Mouse (Mus musculus) layer of hippocampus, postnatal 14 days (tissue): ENCODE measurements around the gene Il1b. TPM values are rescaled to one million over a fixed set of nuclear protein-coding genes. Genes with fewer than 3 reads are reported as not detected.

ENCODE experiments used
- DNase-seq, 2 experiments: peaks; one replicate each; pipeline ENCODE4 v3.0.0; 2021 to 2022; ENCODE audit warnings: low spot score in 2 of 2, mixed read lengths in 1 of 2
- total RNA-seq, 2 experiments: library from RNA; stranded (reverse); gene quantifications; 2 replicates each; pipeline ENCODE4 v1.2.3; 2021

Il1b gene
- total RNA-seq, 2 experiments from 2014 or later, result not detected

DNA sequence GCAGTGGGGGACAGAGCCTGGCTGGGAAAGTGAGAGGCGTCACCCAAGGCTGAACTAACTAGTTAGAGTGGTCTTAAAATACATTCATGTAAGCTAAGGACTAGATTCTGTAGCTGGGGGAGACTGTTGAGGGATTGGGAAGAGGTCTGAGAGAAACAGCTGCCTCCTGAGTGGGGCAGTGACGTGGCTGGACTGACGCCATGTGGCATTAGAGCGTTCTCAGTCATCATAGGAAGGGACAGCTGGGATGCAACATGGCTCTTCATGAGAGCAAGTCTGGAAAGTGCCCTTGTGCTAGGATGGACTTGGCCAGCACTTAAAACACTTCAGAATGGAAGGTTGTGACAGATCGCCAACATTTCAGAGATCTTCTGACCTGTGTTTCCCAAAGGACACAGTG is 2.1 kb downstream of the Il1b start:
- DNase-seq, result no peak

DNA sequence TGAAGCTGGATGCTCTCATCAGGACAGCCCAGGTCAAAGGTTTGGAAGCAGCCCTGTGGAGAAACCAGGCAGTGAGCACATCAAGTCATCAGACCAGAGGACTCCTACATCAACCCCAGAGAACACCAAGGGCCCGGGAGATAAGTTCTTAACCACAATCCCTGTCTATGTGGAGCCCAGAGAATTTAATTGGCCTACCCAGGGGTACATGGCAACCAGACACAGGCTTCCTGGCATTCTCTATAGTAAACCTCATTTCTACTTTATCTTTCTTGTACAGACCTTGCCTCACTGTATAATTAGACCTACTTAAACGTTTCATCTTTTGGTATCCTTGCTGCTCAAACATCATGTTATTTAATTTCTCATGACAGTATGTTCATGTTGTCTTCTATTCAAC is 2.8 kb downstream of the Il1b start:
- no peak for DNase-seq

DNA sequence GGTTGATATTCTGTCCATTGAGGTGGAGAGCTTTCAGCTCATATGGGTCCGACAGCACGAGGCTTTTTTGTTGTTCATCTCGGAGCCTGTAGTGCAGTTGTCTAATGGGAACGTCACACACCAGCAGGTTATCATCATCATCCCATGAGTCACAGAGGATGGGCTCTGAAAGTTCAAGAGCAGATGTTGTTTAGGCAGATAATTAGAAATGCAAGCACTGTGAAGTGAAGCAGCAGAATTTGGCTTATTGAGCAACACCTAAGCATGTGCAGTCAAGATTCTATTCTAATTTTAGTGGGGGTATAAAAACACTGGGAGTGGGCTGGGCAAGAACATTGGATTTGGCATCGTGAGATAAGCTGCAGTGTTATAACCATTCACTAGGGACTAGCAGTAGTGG is 3.7 kb downstream of the Il1b start:
- DNase-seq, result no peak

DNA sequence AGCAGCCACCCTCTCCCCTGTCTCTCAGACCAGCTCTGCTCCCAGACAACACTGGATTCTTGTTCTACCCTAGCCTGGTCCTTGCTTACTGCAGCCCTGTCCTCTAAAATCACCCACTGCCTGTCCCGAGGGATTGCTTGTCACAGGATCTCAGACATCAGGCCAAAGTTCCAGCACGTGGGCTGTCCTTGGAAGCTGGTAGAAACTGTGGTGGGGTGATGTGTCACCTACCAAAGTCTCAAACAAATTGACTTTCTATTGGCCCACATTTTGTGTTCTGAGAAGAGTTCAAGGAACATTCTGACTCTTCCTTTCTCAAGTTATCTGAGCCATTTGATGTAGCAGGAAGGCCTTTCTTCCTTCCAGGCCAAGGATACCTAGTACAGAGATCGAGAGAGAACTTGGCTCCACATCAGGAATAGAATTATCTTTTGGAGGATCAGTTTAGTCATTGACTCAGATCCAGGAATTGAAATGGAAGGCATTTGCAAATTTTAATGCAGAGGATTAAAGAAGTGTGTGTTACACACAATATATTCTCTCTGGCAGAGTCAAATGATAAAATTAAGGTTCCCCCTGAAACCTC is 9.9 kb downstream of the Il1b start:
- no peak for DNase-seq

DNA sequence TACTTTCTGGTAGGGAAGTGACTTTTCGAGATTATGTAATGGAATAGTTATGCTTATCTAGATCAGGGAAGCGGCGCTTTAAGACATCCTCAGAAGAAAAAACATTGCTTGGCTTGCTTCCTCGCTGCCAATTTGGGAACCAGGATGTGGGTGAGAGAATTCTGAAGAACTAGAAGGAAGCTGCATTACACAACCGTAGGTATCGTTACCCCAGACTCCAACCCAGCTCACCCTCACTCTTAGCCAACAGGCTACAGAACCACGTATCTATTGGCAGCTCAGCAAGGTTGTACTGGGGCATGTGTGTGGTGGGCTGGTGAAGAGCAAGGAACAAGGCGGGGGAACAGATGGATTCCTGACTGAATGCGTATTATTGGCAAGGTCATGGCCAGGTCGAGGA is 10.7 kb downstream of the Il1b start:
- peak; percentile 13 to 45 for DNase-seq

DNA sequence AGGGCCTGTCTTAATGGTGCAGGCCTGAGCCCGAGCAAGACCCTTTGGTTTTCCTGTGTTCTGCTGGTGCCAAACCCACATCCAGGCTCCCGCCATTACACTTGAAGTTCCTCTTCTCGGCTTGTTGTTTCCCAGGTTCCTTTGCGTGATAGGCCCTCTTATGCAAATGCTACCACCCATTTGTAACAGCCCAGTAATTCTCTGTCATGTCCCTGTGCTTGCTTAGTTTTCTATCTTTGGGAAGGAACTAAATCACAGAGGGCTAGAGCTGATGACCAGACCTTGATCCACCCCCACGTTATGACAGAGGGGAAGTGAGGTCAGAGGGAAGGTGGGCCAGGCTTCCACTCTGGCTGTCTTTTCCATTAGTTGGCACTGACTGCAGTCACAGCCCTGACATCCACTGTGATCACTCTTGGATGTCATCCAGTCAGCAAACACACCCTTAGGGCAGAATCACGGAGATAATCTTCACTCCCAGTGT is 32.8 kb downstream of the Il1b start:
- DNase-seq, result no peak

DNA sequence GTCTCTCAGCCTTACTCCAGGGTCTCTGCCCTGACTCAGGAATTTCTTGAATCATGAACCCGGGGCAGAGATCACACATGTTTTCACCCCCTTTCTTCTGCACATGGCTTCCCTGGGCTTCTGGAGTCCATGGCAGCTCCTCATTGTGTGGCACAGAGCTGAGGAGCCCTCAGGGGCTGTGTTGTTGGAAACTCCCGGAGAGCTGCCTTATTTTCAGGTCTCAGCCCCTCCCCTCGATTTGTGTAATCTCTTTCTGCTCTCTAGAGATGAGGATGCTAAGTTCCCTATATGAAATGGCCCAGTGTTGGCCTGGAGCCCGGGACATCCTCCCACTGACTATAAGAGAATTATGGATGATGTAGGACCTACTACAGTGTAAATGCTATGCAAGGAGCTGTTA is 37.5 kb downstream of the Il1b start:
- no peak for DNase-seq

DNA sequence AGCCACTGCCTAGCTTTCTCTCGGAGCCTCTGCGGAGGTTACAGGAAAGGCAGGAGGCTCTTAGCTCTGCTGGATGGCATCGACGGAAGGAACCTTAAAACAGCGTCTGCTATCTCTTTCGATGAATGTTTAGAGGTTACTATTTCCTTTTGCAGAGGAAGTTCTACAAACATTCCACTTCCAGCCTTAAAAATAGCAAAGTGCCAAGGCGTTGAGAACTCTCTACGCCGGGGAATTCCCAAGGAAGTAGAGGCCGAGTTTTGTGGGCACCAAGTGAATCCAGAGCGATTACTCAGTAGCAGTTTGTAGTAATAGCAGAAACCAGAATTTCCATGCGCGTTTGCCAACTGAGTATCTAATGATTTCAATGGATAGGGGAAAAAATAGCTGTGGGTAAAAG is 40.4 kb downstream of the Il1b start:
- DNase-seq, result no peak

DNA sequence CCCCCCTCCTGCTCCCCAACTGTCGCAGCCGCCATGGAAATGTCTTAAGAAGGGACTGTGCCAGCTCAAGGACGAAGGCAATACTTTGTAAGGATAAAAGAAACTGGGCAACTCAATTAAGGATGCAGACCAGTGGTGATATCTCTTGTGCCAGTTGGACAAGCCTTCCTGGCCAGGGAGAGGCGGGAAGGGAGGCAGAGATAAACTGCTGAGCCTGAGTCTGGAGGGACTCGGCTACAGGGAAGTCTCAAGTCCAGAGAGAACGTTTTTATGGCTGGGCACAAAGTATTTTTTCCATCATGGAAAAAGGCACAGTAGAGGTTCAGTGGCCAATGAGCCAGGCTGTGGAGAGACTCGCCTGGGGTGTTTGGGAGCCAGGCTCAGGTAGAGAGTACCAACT is 40.9 kb downstream of the Il1b start:
- no peak for DNase-seq

DNA sequence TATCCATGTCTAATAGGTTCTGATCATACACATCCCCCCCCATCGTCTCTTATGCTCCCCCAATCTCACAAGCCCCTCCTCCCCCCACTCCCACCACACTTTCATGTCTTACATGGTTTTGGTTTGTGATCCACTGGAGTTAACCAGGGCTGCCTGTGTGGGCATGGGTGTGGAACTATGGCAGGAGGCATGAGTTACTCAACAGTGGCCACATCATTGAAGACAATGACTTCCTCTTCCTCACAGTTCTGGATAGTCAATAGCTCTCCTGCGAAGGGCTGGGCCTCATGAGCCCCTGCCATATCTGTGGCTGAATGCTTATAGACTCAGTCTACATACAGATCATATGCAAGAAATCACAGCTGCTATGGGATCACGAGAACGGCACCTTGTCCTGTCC is 42.7 kb downstream of the Il1b start:
- DNase-seq, result no peak

DNA sequence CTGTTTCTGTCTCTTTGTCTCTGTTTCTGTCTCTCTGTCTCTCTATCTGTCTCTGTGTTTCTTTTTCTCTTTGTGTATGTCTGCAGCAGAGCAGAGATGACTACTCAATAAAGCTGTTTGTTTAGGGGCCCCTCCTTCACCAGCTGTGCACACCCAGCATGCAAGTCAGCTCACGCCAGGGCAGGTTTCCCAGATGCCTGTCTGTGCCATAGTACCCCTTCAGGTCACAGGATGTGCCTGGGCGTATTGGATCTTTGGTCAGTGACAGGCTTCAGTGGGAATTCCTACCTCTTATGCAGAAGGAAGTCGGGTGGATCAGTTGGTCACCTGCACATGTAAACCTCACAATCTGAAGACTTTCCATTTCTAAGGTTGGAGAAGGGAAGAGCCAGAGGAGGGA is 46.7 kb downstream of the Il1b start:
- DNase-seq, result no peak

DNA sequence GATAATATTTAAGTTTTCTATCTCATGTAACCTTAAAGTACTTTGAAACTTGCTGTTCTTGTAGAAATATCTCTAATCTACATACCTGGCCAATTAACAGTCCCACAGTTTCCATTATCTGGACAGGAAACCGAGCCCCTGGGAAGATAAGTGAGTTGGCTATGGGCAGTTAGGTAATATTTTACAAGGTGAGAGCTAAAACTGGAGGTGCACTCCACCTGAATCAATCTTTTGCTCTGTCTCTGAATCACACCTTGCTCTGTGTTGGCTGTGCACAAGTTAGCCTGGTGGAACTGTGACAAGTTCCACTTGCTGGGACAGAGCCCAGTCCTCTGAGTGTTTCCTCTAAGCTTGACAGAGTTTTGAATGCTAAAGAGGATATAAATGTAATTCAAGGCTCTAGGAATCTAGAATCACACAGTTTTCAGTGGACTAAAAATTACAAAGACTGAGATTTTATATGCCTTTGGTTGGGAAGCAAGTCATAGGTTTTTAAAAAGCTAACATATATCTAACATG is 48.8 kb downstream of the Il1b start:
- no peak for DNase-seq

DNA sequence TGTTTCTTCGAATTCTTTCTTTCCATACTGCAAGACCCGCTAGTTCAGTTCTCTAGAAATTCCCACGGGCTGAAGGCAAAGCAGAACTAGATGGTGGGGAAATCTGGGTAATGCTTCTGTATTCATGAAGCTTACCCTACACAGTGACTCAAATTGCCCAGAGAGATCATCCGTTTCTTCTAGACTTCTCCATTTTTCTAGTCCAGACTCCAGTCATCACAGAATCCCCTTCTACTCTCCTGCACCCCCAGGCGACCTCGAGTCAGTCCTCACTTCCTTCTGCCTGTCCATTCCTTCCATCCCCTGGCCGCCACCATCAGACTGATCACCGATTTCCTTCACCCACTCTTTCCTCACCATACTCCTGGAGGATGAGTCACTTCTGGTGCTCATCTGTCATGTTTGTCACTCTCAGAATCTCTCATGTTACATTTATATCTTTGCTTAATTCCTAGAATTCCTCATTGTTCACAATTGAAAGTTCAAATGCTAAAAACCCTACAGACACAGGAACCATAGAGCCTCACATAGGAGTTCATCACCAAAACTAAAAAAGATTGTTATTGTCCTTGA is 50.8 kb downstream of the Il1b start:
- DNase-seq, result peak in 1 of 2 experiments; percentile 9

DNA sequence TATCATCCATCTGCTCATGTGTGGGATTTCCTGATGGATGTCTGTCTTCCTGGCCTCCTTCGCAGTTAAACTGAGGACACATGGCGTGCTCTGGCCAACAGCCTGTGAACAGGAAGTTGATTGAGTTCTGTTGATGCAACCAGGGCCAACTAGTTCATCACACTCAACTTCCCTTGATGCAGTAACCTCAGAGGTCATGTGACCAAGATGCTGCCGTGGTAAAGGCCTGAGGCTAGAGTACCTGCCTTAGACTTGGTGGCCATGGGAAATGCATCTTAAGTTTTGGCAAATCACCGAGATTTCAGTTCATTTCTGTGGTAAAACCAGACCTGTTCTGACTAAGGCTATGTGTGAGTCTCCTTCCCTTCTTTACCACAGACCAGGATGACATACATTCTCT is 55.1 kb downstream of the Il1b start:
- DNase-seq, result no peak

DNA sequence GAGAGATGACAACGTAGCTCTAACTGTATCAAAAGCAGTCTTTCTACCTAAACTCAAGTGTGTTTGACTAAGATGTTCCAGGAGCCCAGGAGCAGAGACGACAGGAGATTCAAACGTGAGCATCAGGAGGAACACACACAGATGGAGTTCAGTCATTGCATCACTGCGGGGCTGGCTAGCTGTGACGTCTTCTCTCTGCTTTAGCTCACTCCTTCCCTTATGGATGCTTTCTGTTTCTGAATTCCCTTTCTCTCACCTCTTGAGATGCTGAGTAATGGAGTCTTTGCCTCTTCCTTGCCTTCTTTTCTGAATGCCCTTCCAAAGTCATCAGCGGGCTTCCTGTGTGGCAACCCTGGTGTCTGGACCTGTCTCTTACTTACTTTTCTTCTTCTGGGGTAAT is 56.1 kb downstream of the Il1b start:
- DNase-seq, result no peak

Other genes starting within 250 kb of the Il1b start
- gene Chchd5, start 241.4 kb downstream of the Il1b start, total RNA-seq, result 10 to 100 TPM; 11.8 to 13.5 TPM
- 100 to 1,000 TPM; 110 to 130 TPM for gene Slc20a1, start 172.4 kb downstream of the Il1b start, total RNA-seq
- 1 to 10 TPM; 1.3 to 2.1 TPM for gene Ckap2l, start 73.9 kb downstream of the Il1b start, total RNA-seq
- under 1 TPM; 0.48 to 0.76 TPM for gene Il1a, start 61.2 kb downstream of the Il1b start, total RNA-seq
- gene F830045P16Rik, start 165.5 kb upstream of the Il1b start, total RNA-seq, result under 1 TPM; 0.32 to 0.38 TPM
- gene Sirpa, start 221.7 kb upstream of the Il1b start, total RNA-seq, result 100 to 1,000 TPM; 255 to 279 TPM